8 mouse cellular contexts compared by ENCODE assay signal in genomic region chr14:76657784-76658610, GRCm38 (mm10).
DNase-seq lines count a peak whose midpoint lies in the region; ATAC-seq and TF ChIP-seq lines count a peak whose summit lies in the region.

No protein-coding gene starts in this region.

- TF ChIP-seq CTCF in CH12.LX (conservative IDR thresholded peaks at IDR 0.05 in 1 of 2, IDR thresholded peaks at IDR 0.05 in 1 of 2; ENCODE audit: low read depth in 2 of 2, low read length in 2 of 2), result no peak

- WGBS in intestine, embryonic 14.5 days, result 54% methylated on average over 9 of the region's 9 CpGs
- WGBS in lung, embryonic 15.5 days, result 33% methylated on average over 9 of the region's 9 CpGs

- DNase-seq in 3T3-L1 (ENCODE audit: low read depth, low spot score), result peak; percentile 90
- peak; percentile 29 for DNase-seq in CH12.LX (ENCODE audit: extremely low read depth)
- peak; percentile 85 to 87 for DNase-seq in cerebellum, postnatal 10 days
- DNase-seq in gastrocnemius, postnatal 14 days, result peak; percentile 69
- DNase-seq in intestine, embryonic 14.5 days (ENCODE audit: low spot score), result peak; percentile 69
- peak; percentile 32 for DNase-seq in retina, postnatal 7 days (ENCODE audit: low read depth, low spot score)
- no peak for DNase-seq in yolk sac, embryonic 10.5 days (ENCODE audit: low spot score)

- no peaks in the 10 kb centered on the region for H3K79me2 ChIP-seq in CH12.LX (replicated peaks; ENCODE audit: control insufficient read depth, extremely low read depth, insufficient read depth, poor library complexity, severe bottlenecking)

- no peak overlapping the region for H3K4me2 ChIP-seq in CH12.LX (ENCODE audit: insufficient read depth, low read depth, poor library complexity, severe bottlenecking)
- H3K4me2 ChIP-seq in intestine, embryonic 14.5 days (ENCODE audit: low read length), result no peak overlapping the region
- no peak overlapping the region for H3K4me2 ChIP-seq in lung, embryonic 15.5 days

- no peak overlapping the region for H3K9ac ChIP-seq in CH12.LX (ENCODE audit: insufficient read depth, low read depth)
- H3K9ac ChIP-seq in intestine, embryonic 14.5 days (ENCODE audit: low read length), result no peak overlapping the region
- no peak overlapping the region for H3K9ac ChIP-seq in lung, embryonic 15.5 days

- dilution Hi-C loops in CH12.LX (cut with MboI; ENCODE audit: extremely low pct_ligation_motif_present, extremely low pct_unique_long_range_greater_than_20kb, low sequenced_read_pairs), result no loop called here

- no peaks in the 10 kb centered on the region for H3K27me3 ChIP-seq in CH12.LX (replicated peaks)
- no peaks in the 10 kb centered on the region for H3K27me3 ChIP-seq in intestine, embryonic 14.5 days (replicated peaks; ENCODE audit: control insufficient read depth, insufficient read depth, low read length)
- H3K27me3 ChIP-seq in lung, embryonic 15.5 days, result no peaks in the 10 kb centered on the region

- peak; percentile 73 for ATAC-seq in intestine, embryonic 14.5 days (replicated peaks; ENCODE audit: low FRiP score, low TSS enrichment, low read depth)
- peak; percentile 81; the same call in 1 of the 2 replicates for ATAC-seq in lung, embryonic 15.5 days (ENCODE audit: borderline replicate concordance, extremely low read depth, low FRiP score, low TSS enrichment)

- intact Hi-C loops in gastrocnemius, postnatal 14 days (cut with DNase I; ENCODE audit: low total_unique reads), result no loop called here

- in situ Hi-C loops in CH12.LX (cut with MboI; ENCODE audit: low pct_ligation_motif_present, low pct_unique_long_range_greater_than_20kb, low sequenced_read_pairs), result no loop called here

- H3K36me3 ChIP-seq in CH12.LX (replicated peaks in 1 of 2; ENCODE audit: control insufficient read depth in 1 of 2, insufficient read depth in 1 of 2, low read length in 1 of 2), result no peaks in the 10 kb centered on the region
- H3K36me3 ChIP-seq in intestine, embryonic 14.5 days (ENCODE audit: control insufficient read depth, insufficient read depth, low read length), result no peaks in the 10 kb centered on the region
- H3K36me3 ChIP-seq in lung, embryonic 15.5 days, result no peaks in the 10 kb centered on the region

- no peak for TF ChIP-seq POLR2A in CH12.LX (IDR thresholded peaks at IDR 0.05; ENCODE audit: low read depth, low read length)

- peaks cover 3 to 12% of the 10 kb centered on the region in 2 experiments; a peak in 1 of 4 replicates for H3K4me1 ChIP-seq in CH12.LX (ENCODE audit: control insufficient read depth in 1 of 2, insufficient read depth in 2 of 2)
- peaks cover 22% of the 10 kb centered on the region for H3K4me1 ChIP-seq in intestine, embryonic 14.5 days (replicated peaks; ENCODE audit: control insufficient read depth, insufficient read depth, low read length)
- H3K4me1 ChIP-seq in lung, embryonic 15.5 days, result peaks cover 42% of the 10 kb centered on the region

- H3K27ac ChIP-seq in CH12.LX (ENCODE audit: insufficient read depth, low read depth), result no peak overlapping the region
- H3K27ac ChIP-seq in intestine, embryonic 14.5 days (ENCODE audit: low read depth), result no peak overlapping the region; the same call in 1 of the 2 replicates
- peak overlapping the region; percentile 62 for H3K27ac ChIP-seq in lung, embryonic 15.5 days

- TF ChIP-seq RAD21 in CH12.LX (IDR thresholded peaks at IDR 0.05; ENCODE audit: low read depth, low read length), result no peak

- H3K9me3 ChIP-seq in CH12.LX (replicated peaks; ENCODE audit: low read length), result no peaks in the 10 kb centered on the region
- no peaks in the 10 kb centered on the region for H3K9me3 ChIP-seq in intestine, embryonic 14.5 days (ENCODE audit: control insufficient read depth, low read length)
- H3K9me3 ChIP-seq in lung, embryonic 15.5 days, result no peaks in the 10 kb centered on the region

- no peak overlapping the region for H3K4me3 ChIP-seq in CH12.LX (replicated peaks in 1 of 3; ENCODE audit: low read depth in 2 of 3, low read length in 2 of 3, poor library complexity in 1 of 3)
- H3K4me3 ChIP-seq in intestine, embryonic 14.5 days (ENCODE audit: low read depth, low read length), result no peak overlapping the region
- no peak overlapping the region for H3K4me3 ChIP-seq in lung, embryonic 15.5 days

- TF ChIP-seq EP300 in CH12.LX (IDR thresholded peaks at IDR 0.05; ENCODE audit: low read length), result no peak

TF ChIP-seq in CH12.LX, 34 proteins besides CTCF, POLR2A, EP300 and RAD21:
- peak; percentile 45 for TF ChIP-seq BHLHE40 (IDR thresholded peaks at IDR 0.05; ENCODE audit: low read depth, low read length)
- no peak for TF ChIP-seq UBTF (IDR thresholded peaks at IDR 0.05; ENCODE audit: low read depth, low read length)
- no peak for TF ChIP-seq MEF2A (IDR thresholded peaks at IDR 0.05; ENCODE audit: borderline replicate concordance, low read depth, low read length)
- TF ChIP-seq ZNF384 (IDR thresholded peaks at IDR 0.05; ENCODE audit: low read depth, low read length), result peak; percentile 78
- TF ChIP-seq IRF4 (IDR thresholded peaks at IDR 0.05; ENCODE audit: low read depth, low read length), result no peak
- no peak for TF ChIP-seq SIN3A (IDR thresholded peaks at IDR 0.05; ENCODE audit: low read length)
- no peak for TF ChIP-seq SMC3 (IDR thresholded peaks at IDR 0.05; ENCODE audit: low read depth, low read length)
- no peak for TF ChIP-seq ELF1 (IDR thresholded peaks at IDR 0.05; ENCODE audit: low read depth, low read length)
